Mouse (Mus musculus): Measurements from ENCODE around the gene Hsh2d. TPM values are rescaled to one million over a fixed set of nuclear protein-coding genes. Genes with fewer than 3 reads are reported as not detected.

The Hsh2d gene
- polyA plus RNA-seq (2015; fragmentation: Nextera tagmentation; extraction: Ambion mirVana), result 0.26 TPM in 1 of 2 replicates, not detected in the other

GRCm38 (mm10) chr8:72189417-72190214 is at the start of gene Hsh2d:
Hsh2d (plus strand) TSS chr8:72189638.
- Histone ChIP-seq H3K4me3 (replicated peaks) (no peak within 1 kb of the TSS), H3K36me3 (no peaks in the 10 kb centered on the region), H3K27me3 (no peaks in the 10 kb centered on the region), H3K9me3 (replicated peaks) (no peaks in the 10 kb centered on the region), H3K4me2 (replicated peaks) (no peak within 1 kb of the TSS), H3K4me1 (no peaks in the 10 kb centered on the region), H3K9ac (no peak within 1 kb of the TSS), H3K27ac (replicated peaks) (no peak within 1 kb of the TSS)
- no peak for ATAC-seq (ENCODE audit: insufficient number of reproducible peaks, low FRiP score, low TSS enrichment, low read depth)
- WGBS, result 65% methylated on average over 12 of the region's 12 CpGs

GRCm38 (mm10) chr8:72143256-72143824 is 46.1 kb upstream of the Hsh2d start:
- whole genome bisulfite sequencing, result 89% methylated on average over 13 of the region's 13 CpGs
- peaks cover 97% of the 10 kb centered on the region for H3K36me3 ChIP-seq
- no peaks in the 10 kb centered on the region for H3K4me1 ChIP-seq
- no peak for ATAC-seq (ENCODE audit: insufficient number of reproducible peaks, low FRiP score, low TSS enrichment, low read depth)
- no peaks in the 10 kb centered on the region for H3K9me3 ChIP-seq (replicated peaks)
- H3K27ac ChIP-seq (replicated peaks), result no peak overlapping the region
- no peak overlapping the region for H3K9ac ChIP-seq
- no peaks in the 10 kb centered on the region for H3K27me3 ChIP-seq
- H3K4me3 ChIP-seq (replicated peaks), result no peak overlapping the region
- no peak overlapping the region for H3K4me2 ChIP-seq (replicated peaks)

- H3K9ac ChIP-seq, result no peak overlapping the region
- H3K4me3 ChIP-seq (replicated peaks), result no peak overlapping the region
- H3K27me3 ChIP-seq, result no peaks in the 10 kb centered on the region
- H3K4me1 ChIP-seq, result no peaks in the 10 kb centered on the region
- ATAC-seq (ENCODE audit: insufficient number of reproducible peaks, low FRiP score, low TSS enrichment, low read depth), result no peak
- WGBS, result 83% methylated on average over 5 of the region's 5 CpGs
- H3K9me3 ChIP-seq (replicated peaks), result no peaks in the 10 kb centered on the region
- no peak overlapping the region for H3K4me2 ChIP-seq (replicated peaks)
- no peak overlapping the region for H3K27ac ChIP-seq (replicated peaks)
- peaks cover 94% of the 10 kb centered on the region for H3K36me3 ChIP-seq
Measured at GRCm38 (mm10) chr8:72144345-72144975, 45.0 kb upstream of the Hsh2d start.

- no peak for ATAC-seq (ENCODE audit: insufficient number of reproducible peaks, low FRiP score, low TSS enrichment, low read depth)
- WGBS, result 82% methylated on average over 3 of the region's 3 CpGs
- Histone ChIP-seq H3K4me1 (no peaks in the 10 kb centered on the region), H3K4me3 (replicated peaks) (no peak overlapping the region), H3K4me2 (replicated peaks) (no peak overlapping the region), H3K27ac (replicated peaks) (no peak overlapping the region), H3K9me3 (replicated peaks) (no peaks in the 10 kb centered on the region), H3K36me3 (peaks cover 93% of the 10 kb centered on the region), H3K9ac (no peak overlapping the region), H3K27me3 (no peaks in the 10 kb centered on the region)
Measured at GRCm38 (mm10) chr8:72145511-72145910, 43.9 kb upstream of the Hsh2d start.

GRCm38 (mm10) chr8:72146056-72146455 is 43.4 kb upstream of the Hsh2d start:
- Histone ChIP-seq H3K4me2 (replicated peaks) (no peak overlapping the region), H3K27ac (replicated peaks) (no peak overlapping the region), H3K4me1 (no peaks in the 10 kb centered on the region), H3K27me3 (no peaks in the 10 kb centered on the region), H3K36me3 (peaks cover 94% of the 10 kb centered on the region), H3K9ac (no peak overlapping the region), H3K4me3 (replicated peaks) (no peak overlapping the region), H3K9me3 (replicated peaks) (no peaks in the 10 kb centered on the region)
- WGBS, result 100% methylated on average over 1 of the region's 1 CpGs
- no peak for ATAC-seq (ENCODE audit: insufficient number of reproducible peaks, low FRiP score, low TSS enrichment, low read depth)

- Histone ChIP-seq H3K4me1 (no peaks in the 10 kb centered on the region), H3K9me3 (replicated peaks) (no peaks in the 10 kb centered on the region), H3K27me3 (no peaks in the 10 kb centered on the region), H3K27ac (replicated peaks) (no peak overlapping the region), H3K4me2 (replicated peaks) (no peak overlapping the region), H3K36me3 (peaks cover 94% of the 10 kb centered on the region), H3K9ac (no peak overlapping the region), H3K4me3 (replicated peaks) (no peak overlapping the region)
- ATAC-seq (ENCODE audit: insufficient number of reproducible peaks, low FRiP score, low TSS enrichment, low read depth), result no peak
- WGBS, result 78% methylated on average over 3 of the region's 3 CpGs
Measured at GRCm38 (mm10) chr8:72146556-72146955, 42.9 kb upstream of the Hsh2d start.

GRCm38 (mm10) chr8:72147266-72147665 is 42.2 kb upstream of the Hsh2d start:
- H3K27ac ChIP-seq (replicated peaks), result no peak overlapping the region
- no peak overlapping the region for H3K4me2 ChIP-seq (replicated peaks)
- H3K4me3 ChIP-seq (replicated peaks), result no peak overlapping the region
- H3K9ac ChIP-seq, result no peak overlapping the region
- no peaks in the 10 kb centered on the region for H3K27me3 ChIP-seq
- H3K9me3 ChIP-seq (replicated peaks), result no peaks in the 10 kb centered on the region
- peaks cover 94% of the 10 kb centered on the region for H3K36me3 ChIP-seq
- ATAC-seq (ENCODE audit: insufficient number of reproducible peaks, low FRiP score, low TSS enrichment, low read depth), result no peak
- 80% methylated on average over 2 of the region's 2 CpGs for WGBS
- no peaks in the 10 kb centered on the region for H3K4me1 ChIP-seq

- H3K4me2 ChIP-seq (replicated peaks), result no peak overlapping the region
- no peak overlapping the region for H3K4me3 ChIP-seq (replicated peaks)
- H3K27me3 ChIP-seq, result no peaks in the 10 kb centered on the region
- H3K9me3 ChIP-seq (replicated peaks), result no peaks in the 10 kb centered on the region
- no peak overlapping the region for H3K9ac ChIP-seq
- no peaks in the 10 kb centered on the region for H3K4me1 ChIP-seq
- ATAC-seq (ENCODE audit: insufficient number of reproducible peaks, low FRiP score, low TSS enrichment, low read depth), result no peak
- WGBS, result 86% methylated on average over 1 of the region's 1 CpGs
- no peak overlapping the region for H3K27ac ChIP-seq (replicated peaks)
- peaks cover 88% of the 10 kb centered on the region for H3K36me3 ChIP-seq
Measured at GRCm38 (mm10) chr8:72149056-72149455, 40.4 kb upstream of the Hsh2d start.

GRCm38 (mm10) chr8:72151418-72152078 is 37.9 kb upstream of the Hsh2d start:
- ATAC-seq (ENCODE audit: insufficient number of reproducible peaks, low FRiP score, low TSS enrichment, low read depth), result no peak
- no peak overlapping the region for H3K9ac ChIP-seq
- no peaks in the 10 kb centered on the region for H3K27me3 ChIP-seq
- H3K4me1 ChIP-seq, result no peaks in the 10 kb centered on the region
- H3K36me3 ChIP-seq, result peaks cover 71% of the 10 kb centered on the region
- no peaks in the 10 kb centered on the region for H3K9me3 ChIP-seq (replicated peaks)
- H3K4me3 ChIP-seq (replicated peaks), result no peak overlapping the region
- H3K4me2 ChIP-seq (replicated peaks), result no peak overlapping the region
- 78% methylated on average over 3 of the region's 3 CpGs for WGBS
- no peak overlapping the region for H3K27ac ChIP-seq (replicated peaks)

- Histone ChIP-seq H3K4me3 (replicated peaks) (no peak overlapping the region), H3K4me2 (replicated peaks) (no peak overlapping the region), H3K9me3 (replicated peaks) (no peaks in the 10 kb centered on the region), H3K27me3 (no peaks in the 10 kb centered on the region), H3K36me3 (peaks cover 54% of the 10 kb centered on the region), H3K27ac (replicated peaks) (no peak overlapping the region), H3K4me1 (no peaks in the 10 kb centered on the region), H3K9ac (no peak overlapping the region)
- ATAC-seq (ENCODE audit: insufficient number of reproducible peaks, low FRiP score, low TSS enrichment, low read depth), result no peak
Measured at GRCm38 (mm10) chr8:72153382-72153781, 36.1 kb upstream of the Hsh2d start.

GRCm38 (mm10) chr8:72158096-72158495 is 31.3 kb upstream of the Hsh2d start:
- Histone ChIP-seq H3K27me3 (no peaks in the 10 kb centered on the region), H3K9ac (no peak overlapping the region), H3K36me3 (peaks cover 15% of the 10 kb centered on the region), H3K4me1 (peaks cover 25% of the 10 kb centered on the region), H3K27ac (replicated peaks) (no peak overlapping the region), H3K9me3 (replicated peaks) (no peaks in the 10 kb centered on the region), H3K4me3 (replicated peaks) (no peak overlapping the region), H3K4me2 (replicated peaks) (no peak overlapping the region)
- ATAC-seq (ENCODE audit: insufficient number of reproducible peaks, low FRiP score, low TSS enrichment, low read depth), result no peak
- 80% methylated on average over 2 of the region's 2 CpGs for WGBS
